Mouse (Mus musculus): ENCODE measurements around the gene Trim8.

Gene Trim8

DNA sequence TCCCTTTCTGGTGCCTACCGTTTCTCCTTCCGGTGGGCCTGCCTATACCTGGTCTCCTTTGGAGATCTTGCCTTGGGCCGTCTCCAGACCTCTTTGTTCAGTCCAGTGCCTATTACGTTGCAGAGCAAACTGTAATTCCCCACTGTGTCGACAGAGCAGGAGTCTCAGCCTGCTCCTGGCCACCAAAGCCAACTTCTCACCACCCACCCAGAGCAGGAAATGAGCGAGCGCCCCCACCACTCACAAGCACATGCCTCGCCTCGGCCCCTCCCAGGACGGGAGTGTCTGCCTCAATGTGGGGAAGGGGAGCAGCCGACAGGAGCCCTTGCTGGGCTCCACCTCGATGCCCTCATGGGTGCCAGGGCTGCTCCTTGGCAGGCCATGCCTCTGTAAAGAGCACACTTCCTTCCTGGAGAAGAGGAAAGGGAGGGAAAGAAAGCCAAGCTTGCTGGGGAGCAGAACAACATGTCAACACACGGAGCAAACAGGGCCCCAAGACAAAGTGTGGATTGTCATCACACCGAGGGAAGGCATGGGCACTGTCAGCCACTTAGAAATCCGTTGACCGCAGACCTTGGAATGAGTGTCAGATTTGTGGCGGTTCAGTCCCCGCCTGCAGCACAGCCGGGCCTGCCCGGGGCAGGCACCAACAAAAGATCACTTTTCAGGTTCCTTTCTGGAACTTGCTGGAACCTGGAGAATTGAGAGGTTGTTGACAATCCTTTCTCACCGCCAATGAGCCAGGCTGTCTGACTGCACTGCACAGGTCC is 22.0 kb upstream of the Trim8 start:
- no peak for DNase-seq (ENCODE audit: low spot score)

DNA sequence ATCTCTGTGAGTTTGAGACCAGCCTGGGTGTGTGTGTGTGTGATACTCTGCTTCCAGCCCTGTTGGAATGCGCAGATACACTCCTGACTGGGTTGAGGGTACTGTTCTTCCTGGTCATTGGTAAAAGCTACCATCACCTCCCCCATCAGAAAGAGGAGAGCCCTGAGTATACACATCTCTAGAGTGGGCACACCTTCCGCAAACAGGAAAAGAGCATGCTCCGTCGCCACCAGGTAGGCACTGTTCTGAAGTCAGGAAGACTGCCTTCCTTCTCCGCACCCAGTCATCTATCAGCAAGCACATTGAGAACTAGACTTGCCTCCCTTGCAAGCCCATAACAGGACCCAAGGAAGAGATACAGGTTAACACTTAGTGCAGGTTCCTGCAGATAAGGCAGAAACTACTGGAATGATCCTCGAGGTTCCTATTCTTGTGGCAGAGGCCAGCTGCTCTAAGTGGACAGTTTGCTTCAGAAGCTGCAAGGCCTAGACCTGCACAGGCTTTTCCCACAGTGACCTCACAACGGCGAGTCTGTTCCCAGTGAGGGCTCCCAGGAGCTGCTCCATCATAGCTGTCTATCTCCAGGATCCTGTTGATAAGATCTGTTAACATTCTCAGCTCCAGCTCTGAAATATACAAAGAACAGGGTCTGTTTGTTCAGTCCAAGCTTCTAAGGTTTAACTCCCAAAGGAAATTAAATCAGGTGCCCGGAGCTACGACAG is 20.7 kb upstream of the Trim8 start:
- no peak for DNase-seq (ENCODE audit: low spot score)

DNA sequence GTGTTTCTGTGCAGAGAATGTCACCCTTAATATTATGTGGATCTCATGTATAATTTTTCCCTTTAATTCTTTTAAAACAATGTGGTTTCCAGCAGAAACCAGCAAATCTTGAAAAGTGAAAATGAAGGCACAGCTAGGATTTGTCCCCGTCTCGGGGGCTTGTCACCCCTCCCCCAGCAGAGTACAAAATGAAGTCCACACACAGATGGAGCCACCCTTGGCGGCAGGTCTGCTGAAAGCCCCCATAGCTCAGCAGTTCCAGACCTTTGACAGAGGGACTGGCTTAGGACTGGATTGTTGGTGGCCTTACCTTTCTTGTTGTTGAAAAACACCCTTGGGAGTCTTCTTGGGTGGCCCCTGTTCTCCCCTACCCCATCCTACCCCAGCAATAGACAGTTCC is 20.1 kb upstream of the Trim8 start:
- no peak for DNase-seq (ENCODE audit: low spot score)

- DNase-seq (ENCODE audit: low spot score): no peak
Measured at GRCm38 (mm10) chr19:46481756-46482155, 19.7 kb upstream of the Trim8 start.

- DNase-seq (ENCODE audit: low spot score): no peak
Measured at GRCm38 (mm10) chr19:46482896-46483516, 18.5 kb upstream of the Trim8 start.

DNA sequence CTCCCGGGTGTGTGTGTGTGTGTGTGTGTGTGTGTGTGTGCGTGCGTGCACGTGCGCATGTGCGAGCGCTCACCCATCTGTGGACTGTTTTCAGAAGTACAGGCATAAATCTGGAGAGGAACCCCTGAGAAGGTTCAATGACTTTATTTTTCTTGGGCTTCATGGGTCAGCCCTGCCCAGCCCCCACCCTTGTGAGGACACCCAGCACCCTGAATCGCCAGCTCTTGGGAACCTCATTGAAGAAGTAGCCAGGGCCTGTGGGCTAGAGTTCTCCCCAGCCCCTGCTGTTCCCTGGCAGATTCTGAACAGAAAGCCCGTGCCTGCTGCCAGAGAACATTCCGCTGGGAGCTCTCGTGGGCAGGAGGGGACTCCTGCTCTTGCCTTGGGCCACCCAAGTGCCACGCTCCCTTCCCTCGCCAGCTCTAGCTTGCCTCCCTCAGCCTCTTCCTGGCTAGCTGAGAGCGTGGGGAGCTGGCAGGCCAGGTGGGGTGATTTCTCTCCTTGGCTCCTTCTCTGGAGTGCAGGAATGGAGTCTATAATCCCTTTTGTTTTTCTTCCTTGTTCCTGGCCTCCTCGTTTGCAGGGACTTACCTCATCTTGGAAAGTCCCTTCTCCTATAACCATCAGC is 17.7 kb upstream of the Trim8 start:
- peak; percentile 55 for DNase-seq (ENCODE audit: low spot score)

- peak; percentile 57 for DNase-seq (ENCODE audit: low spot score)
Measured at GRCm38 (mm10) chr19:46484518-46484917, 17.0 kb upstream of the Trim8 start.

DNA sequence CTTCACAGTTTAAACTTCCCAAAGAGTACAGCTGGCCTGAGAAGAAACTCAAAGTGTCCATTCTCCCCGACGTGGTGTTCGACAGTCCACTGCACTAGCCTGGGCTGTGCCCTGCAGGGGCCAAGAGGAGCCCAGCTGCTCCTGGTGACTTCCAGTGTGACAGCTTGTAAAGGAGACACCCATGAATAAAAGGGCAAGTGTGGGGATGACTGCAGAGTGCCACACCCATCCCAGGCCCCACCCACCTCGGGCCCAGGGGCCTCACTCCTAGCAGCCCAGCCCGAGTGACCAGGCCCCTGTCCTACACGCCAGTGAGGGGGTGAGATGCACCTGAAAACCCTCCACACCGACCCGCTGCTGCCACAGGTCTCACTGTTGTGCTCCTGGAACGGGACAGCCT is 15.7 kb upstream of the Trim8 start:
- no peak for DNase-seq (ENCODE audit: low spot score)

- DNase-seq (ENCODE audit: low spot score): peak; percentile 17
Measured at GRCm38 (mm10) chr19:46486709-46487108, 14.8 kb upstream of the Trim8 start.

DNA sequence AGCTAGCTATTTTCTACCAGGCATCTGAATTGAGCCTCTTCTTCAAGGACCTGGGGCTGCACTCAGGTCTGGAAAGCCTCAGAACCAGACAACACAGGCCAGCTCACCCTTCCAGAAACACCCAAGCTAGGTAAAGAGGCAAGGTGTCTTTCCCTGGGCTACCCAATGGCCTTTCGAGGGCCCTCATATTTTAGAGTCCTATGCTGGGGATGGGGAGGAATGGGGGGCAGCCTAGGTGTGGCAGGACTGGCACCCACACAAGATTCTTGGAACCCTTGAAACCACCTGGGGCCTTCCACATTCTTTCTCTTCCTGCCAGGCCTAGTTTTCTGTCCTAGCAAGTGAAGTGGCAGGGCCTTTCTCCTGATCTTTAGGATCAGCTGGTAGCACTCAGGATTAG is 12.1 kb upstream of the Trim8 start:
- no peak for DNase-seq (ENCODE audit: low spot score)

GRCm38 (mm10) chr19:46490634-46491033 is 10.9 kb upstream of the Trim8 start:
- no peak for DNase-seq (ENCODE audit: low spot score)

- no peak for DNase-seq (ENCODE audit: low spot score)
Measured at GRCm38 (mm10) chr19:46495136-46495535, 6.4 kb upstream of the Trim8 start.

GRCm38 (mm10) chr19:46497230-46497629 is 4.3 kb upstream of the Trim8 start:
- no peak for DNase-seq (ENCODE audit: low spot score)

- no peak for DNase-seq (ENCODE audit: low spot score)
Measured at GRCm38 (mm10) chr19:46499539-46499835, 2.0 kb upstream of the Trim8 start.

DNA sequence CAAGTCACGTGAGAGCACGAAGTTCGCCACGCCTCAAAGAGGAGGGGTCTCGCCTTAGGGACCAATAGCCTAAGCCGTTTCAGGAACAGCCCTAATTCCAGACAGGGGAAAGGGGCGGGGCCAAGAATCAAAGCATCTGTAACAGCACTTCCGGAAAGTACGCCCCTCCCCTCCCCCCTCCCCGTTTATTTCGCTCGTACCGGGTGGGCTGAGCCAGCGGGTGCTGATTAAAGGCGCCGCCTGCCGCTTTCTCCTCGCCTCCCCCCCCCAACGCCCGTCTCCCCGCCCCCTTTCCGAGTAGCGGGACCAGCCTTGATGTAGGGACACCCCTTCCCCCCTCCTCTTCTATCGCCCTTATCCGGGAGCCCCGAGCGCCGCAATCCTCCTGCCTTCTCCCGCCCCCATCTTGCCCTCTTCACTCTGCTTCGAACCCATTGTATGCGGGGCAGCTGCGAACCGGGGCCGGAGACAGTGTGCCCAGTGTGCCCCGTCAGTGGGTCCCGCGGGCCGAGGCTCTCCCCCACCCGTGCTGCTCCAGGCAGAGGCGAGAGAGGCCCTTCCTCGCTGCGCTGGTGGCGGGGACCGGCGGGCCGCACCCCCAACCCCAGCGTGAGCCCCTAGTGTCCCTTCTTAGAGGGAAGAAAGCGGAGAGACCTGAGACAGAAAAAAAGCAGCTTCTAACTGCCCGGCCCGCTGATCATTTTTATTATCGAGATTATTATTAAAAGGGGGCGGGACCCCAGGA is 1.5 kb upstream of the Trim8 start:
- peak; percentile 99 for DNase-seq (ENCODE audit: low spot score)

GRCm38 (mm10) chr19:46500581-46501341 is 741 bp upstream of the Trim8 start:
- DNase-seq (ENCODE audit: low spot score): peak; percentile 51

GRCm38 (mm10) chr19:46502069-46502455 is 560 bp downstream of the Trim8 start:
- peak; percentile 82 for DNase-seq (ENCODE audit: low spot score)

- DNase-seq (ENCODE audit: low spot score): peak; percentile 80
Measured at GRCm38 (mm10) chr19:46502471-46503166, 1.1 kb downstream of the Trim8 start.

DNA sequence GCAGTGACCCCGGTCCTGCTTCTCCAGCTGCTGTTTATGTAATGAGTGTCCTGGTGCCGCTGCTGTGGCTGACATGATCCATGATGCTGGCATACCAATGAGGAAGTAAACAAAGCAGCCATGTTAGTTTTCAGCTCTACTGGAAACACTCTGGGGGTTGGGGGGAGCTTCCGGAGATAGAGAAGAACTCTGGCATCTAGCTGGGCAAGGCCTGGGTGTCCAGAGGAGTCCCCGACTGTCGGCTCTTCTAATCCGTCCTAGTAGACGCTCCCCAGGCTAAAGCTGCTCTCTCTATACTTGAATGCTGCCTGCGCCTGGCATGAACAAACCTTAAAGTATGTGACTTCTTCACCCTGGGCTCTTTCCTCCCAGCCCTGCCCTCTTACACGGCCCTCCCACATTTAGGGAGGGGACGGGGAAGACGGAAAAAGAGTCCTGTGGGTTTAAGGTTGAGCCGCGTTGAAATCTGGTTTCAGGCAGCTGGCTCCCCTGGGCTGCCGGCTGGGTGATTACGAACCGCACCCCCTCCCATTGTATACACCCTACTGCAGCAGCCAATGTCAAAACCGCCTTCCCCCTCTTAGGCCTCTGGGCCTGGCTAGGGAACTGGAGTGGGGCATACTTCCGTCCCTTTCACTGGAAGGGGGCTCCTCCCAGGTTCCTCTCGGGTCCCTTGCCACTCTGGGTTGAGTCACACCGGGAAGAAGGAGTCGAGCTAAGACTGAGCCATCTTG is 2.0 kb downstream of the Trim8 start:
- peak; percentile 62 for DNase-seq (ENCODE audit: low spot score)

DNA sequence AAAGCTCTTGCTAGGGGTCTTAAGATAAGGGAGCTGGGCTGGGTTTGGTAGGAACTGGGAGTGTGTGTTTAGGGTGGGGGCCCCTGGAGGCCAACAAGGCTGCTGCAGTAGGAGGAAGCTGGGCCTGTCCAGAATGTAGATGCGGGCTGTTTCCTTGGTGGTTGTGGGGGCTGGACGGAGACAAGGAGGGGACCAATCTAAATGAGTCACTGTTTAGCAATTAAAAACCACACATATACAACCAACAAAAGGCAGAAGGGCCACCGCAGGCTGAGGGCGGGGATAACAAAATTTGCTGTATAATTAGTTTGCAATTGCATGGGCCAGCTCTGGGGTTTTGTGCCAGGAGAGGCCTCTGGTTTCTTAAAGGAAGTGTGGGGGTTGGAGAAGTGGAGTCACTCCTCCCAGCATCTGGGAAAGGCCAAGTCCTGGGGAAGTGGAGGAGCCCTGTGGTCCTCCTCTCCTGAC is 2.6 kb downstream of the Trim8 start:
- peak; percentile 53 for DNase-seq (ENCODE audit: low spot score)
